Mouse (Mus musculus): Measurements from ENCODE around the gene Agap3. TPM values are rescaled to one million over a fixed set of nuclear protein-coding genes. Genes with fewer than 3 reads are reported as not detected.
A peak's percentile ranks its signal among the peaks of the same experiment; 100 is the strongest.

The Agap3 gene
- polyA plus RNA-seq, 1 experiment, result 390 TPM

DNA sequence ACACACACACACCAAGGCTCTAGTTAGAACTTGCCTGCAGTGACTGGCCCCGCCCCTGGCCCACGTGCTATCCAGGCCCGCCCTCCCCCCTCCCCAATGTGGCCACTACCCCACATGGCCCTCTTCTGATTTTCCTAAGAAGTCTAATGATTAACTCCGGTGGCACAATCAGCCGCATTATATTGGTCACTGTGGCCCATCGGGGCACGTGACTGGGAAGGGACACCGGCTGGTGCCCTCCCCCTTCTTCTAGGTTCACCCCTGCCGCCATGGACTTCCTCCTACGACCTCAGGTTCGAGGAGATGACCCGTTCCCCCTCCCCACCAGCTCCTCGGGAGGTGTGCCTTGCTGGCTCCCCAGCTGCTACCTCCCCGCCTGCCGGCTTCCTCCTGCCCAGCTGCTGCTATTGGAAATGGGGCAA is 24.0 kb upstream of the Agap3 start:
- DNase-seq (ENCODE audit: extremely low spot score in 1 of 2, low spot score in 1 of 2), result no peak

DNA sequence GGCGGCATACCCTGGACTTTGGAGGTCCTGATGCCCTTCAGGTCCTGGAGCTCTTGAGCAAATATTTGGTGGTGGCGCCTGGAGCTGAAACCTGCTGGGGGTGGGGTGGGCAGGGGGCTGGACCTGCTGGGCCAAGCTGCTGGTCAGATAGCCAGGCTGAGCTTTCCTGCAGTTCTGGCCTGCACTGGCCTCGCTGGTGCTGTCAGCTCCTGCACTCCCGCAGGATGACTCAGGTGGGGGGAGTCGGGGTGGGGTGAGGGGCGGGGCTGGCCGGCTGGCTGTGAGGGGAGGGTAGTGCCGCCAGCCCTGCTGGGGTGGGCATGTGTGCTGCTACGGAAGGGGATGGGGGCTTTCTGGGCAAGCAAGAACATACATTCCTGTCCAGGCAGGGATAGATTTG is 23.4 kb upstream of the Agap3 start:
- no peak for DNase-seq (ENCODE audit: extremely low spot score in 1 of 2, low spot score in 1 of 2)

DNA sequence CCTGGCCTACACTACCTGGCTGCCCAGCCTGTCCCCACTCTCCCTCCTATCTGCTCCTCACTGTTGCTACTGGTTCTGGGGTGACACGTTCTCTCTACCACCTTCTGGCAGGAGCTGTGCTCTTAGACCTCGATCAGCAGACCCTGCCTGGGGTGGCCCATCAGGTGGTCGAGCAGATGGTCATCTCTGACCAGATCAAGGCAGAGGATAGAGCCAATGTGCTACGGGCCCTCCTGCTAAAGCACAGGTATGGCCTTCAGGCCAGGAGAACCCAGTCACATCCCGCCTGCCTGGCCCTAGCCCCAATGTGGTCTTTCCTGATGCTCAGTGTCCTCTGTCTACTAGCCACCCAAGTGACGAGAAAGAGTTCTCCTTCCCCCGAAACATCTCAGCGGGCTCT is 18.0 kb upstream of the Agap3 start:
- no peak for DNase-seq (ENCODE audit: extremely low spot score in 1 of 2, low spot score in 1 of 2)

DNA sequence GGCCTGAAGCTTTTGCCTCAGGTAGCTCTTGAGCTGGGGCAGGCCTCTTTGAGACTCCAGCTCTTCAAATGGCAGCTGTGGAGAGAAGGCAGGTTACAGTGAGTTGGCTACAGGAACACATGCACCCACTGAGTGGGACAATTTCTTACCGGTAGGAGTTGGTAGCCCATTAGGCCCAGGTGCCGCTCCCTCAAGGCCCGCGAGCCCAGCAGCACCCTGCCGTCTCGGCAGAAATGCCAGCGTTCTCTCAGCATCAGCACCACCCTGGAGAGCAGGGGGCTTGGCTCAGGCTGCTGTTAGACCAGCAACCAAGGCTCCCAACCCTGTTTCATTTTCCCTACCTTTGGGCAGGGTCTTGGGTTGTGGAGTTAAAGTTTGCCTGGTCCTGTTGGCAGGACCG is 10.8 kb upstream of the Agap3 start:
- DNase-seq (ENCODE audit: extremely low spot score in 1 of 2, low spot score in 1 of 2), result no peak

DNA sequence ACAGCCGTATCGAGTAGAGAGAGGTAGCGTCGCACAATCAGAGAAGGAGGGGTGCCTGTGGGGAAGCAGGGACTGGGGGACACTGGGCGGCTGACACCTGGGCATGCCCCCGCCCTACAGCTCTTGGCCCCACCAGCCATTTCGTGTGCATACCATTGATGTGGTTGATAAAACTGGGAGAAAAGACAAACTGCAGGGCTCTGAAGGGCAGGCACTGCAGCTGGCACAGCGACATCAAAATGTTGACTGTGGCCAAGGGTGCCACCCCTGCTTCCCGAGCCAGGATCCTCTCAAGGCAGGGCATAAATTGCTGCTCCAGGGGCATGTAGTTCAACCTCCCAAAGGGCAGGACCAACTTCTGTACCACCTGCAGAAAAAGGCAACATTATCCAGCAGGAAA is 9.9 kb upstream of the Agap3 start:
- DNase-seq (ENCODE audit: extremely low spot score in 1 of 2, low spot score in 1 of 2), result no peak

DNA sequence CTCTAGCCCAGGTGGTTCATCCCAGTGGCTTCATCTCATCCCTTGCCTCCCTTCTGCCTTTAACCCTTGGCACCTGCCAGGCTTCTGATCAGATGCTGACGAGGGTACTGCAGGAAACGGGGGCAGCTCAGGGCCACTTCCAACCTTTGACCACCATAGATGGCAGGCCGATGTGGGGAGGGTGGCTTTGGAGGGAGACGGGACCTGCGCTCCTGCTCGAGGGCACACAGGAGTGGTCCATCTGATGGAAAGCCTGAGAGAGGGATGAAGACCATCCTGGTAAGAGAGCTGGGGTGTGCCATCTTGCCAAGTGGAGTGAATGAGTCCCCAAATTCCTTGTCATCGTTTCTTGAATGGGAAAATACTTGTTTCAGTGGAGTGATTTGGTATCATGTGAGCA is 8.8 kb upstream of the Agap3 start:
- no peak for DNase-seq (ENCODE audit: extremely low spot score in 1 of 2, low spot score in 1 of 2)

DNA sequence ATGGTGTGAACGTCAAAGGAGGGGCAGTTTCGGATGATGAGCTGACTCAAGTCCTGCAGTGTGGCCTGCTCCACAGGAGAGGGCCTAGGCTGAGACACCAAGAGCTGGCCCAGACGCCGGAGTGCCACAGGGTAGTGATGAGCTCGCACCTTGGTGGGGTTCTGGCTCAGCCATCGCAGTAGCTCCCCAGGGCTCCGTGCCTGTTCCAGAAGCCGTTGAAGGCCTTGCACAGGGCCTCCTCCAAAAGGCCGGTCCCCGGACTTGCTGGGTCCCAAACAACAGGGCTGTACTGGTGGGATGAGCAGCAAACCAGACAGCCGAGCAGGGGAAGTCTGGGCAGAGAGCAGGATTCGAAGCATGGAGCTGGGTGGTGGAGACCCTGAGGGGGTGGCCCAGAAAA is 8.1 kb upstream of the Agap3 start:
- DNase-seq (ENCODE audit: extremely low spot score in 1 of 2, low spot score in 1 of 2), result no peak

DNA sequence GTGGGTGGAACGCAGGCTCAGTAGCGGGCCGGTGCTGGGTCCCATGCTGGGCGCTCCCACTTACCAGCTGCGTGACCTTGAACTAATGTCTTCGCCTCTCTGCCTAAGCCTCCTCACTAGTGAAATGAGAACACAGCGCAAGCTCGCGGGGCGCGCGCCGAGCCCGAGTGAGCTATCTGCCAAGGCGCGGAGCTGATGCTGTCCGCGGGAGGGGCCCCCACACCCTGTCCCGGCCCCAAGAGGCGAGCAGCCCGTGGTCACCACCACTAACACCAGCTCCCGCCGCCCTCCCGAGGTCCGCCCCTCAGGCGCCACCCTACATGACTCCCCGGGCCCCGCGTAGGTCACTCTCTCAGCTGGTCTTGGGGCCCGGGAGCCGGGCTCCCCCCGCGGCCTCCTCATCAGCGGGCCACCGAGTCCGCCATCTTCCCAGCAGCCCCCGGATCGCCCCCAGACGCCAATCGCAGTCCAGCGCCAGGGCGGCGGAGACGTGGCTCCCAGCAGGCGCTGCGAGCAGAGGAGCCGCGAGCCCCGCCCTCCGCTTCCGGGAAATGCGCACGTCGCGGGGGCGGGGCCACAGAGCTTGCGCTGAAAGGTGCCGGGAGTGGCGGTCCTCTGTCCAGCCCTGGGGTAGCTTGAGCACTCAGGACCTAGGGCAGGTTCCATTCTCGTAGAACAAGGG is 7.1 kb upstream of the Agap3 start, which contains the start of gene Fastk:
Gene Fastk (minus strand): TSS at position 542 of the 682 bp plus-strand sequence.
- peak; percentile 80 to 94 for DNase-seq (ENCODE audit: extremely low spot score in 1 of 2, low spot score in 1 of 2)

DNA sequence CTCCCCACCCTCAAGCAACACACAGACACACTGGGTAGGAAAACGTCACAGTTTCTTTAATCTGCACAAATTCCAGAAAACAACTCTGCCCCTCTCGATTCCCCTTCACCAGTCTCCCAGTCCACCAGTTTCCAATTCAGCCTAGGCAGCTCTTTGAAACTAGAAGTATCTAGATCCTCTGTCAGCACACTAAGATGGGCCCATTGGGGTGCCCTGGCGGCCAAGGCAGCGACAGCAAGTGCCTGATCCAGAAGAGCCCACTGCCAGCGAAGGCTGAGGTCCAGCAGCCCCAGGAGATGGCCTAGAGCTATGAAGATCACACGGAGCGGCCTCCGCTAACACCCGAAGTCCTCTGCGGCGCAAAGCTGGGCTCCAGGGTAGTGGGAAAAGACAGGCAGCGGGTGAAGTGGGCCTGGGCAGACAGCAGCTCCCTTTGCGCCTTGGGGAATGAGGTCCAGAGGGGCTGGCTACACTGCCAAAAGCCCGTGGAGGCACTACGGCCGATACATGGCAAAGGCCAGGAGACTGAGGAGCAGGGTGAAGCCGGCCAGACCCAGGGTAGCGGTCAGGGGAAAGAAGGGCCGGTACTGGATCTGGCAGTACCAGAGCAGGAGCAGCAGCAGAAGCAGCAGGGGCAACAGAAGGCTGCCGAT is 6.4 kb upstream of the Agap3 start:
- no peak for DNase-seq (ENCODE audit: extremely low spot score in 1 of 2, low spot score in 1 of 2)

DNA sequence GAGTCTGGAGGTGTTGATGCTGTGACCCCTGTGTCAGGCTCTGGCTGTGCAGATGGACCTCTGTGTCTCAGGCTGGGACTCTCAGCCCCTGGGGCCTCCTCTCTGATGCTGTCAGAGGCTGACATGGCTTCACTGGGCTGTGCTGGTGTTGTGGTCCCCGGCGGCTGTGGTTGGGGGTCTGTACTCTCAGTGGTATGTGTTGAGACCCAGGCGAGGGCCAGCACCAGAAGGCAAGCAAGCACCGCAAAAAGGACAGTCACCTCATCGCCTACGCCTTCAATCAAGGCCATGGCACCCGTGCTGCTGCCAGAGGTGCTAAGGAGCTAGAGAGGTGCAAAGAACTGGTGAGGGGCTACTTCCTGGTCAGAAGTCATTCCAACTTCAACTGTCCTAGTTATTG is 5.3 kb upstream of the Agap3 start:
- no peak for DNase-seq (ENCODE audit: extremely low spot score in 1 of 2, low spot score in 1 of 2)

DNA sequence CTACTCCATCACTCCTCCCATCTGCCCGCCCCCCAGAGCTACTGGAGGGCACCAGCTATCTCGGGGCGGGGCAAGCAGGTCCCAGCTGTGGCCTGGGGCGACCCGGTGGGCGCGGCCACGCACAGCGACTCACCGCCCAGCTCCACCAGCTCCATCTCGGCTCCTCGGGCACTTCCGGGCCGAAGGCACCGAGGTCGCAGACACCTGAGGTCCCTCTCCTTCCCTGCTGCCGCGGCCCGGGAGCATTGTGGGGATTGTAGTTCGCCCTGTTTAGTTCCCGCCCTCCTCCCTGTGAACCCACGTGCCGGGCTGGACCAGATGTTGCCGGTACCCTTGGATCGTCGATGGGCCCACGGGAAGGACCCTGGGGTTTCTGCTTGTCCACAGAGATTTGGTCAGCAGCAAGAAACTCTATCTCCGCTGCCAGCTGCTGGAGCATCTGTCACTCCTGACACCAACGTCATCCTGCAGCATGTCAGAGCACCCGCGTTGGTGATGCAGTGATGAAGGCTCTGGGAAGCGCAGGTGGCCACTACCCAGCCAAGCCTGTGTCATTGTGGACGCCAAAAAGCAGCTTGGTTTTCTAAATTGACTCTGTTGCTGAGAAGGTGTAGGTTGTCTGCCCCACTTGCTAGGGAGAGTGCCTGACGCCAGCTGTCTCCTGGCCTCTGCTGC is 4.2 kb upstream of the Agap3 start, which contains the start of gene Tmub1:
Gene Tmub1 (minus strand): TSS at position 231 of the 675 bp plus-strand sequence.
- peak; percentile 73 to 87 for DNase-seq (ENCODE audit: extremely low spot score in 1 of 2, low spot score in 1 of 2)

DNA sequence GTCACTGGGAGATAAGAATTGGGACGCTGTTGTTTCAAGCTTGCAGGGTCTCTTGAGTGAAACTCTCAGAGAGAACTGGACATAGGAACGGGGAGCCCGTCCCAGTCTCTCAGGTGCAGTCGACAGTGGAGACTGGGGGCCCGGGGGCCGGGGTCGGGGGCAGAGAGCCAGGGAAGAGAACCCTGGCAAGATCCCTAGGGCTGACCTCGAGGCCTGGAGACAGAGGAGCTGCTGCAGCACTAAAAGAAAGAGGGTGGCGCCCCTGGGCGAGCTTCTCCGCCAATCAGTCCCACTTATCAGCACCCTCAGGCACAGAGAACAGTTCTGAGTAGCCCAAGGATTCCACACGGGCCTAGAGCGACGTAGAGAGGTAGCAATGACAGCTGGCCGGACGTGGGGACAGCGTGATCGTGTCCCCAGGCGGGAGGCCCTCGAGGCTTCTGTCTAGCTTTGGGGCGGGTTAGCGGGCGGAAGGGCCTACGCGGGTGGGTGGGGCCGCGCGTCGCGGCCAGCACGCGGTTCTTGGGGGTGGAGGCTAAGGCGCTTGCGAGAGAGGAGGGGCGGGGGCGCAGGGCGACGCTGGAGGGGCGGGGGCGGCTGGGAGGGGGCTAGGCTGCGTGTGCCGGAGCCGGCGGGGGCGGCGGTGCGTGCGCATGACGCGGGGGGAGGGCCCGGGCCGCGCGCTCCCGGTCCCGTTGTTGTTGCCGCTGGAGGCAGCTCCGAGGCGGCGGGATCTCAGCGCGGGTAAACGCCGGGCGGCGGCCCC is 530 bp upstream of the Agap3 start:
- peak in 1 of 2 experiments; percentile 80 for DNase-seq (ENCODE audit: extremely low spot score in 1 of 2, low spot score in 1 of 2)

DNA sequence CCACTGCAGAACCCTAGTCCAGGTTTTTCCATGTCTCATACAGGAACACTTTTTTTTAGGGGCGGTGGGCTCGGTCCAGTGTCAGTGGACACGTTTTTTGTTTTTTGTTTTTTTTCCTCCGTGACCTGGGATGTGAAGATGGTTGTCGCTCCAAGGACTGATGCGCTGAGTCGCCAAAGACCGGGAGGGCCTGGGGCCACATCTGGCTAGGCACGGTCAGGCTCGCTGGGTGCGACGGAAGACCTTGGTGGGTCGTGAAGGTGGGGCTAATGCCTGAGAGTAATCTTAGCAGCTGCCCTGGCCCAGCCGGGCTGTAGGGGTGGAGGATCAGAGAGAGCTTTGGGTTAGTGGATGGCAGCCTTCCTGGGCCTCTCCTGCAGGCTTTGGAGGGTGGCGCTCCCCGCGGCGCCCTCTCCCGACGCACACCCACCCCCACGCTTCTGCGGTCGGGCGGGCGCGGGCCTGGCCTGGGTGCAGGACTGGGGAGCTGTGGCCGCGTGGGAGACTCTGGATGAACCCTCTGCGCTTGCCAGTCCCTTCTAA is 785 bp downstream of the Agap3 start:
- DNase-seq (ENCODE audit: extremely low spot score in 1 of 2, low spot score in 1 of 2), result peak in 1 of 2 experiments; percentile 45

DNA sequence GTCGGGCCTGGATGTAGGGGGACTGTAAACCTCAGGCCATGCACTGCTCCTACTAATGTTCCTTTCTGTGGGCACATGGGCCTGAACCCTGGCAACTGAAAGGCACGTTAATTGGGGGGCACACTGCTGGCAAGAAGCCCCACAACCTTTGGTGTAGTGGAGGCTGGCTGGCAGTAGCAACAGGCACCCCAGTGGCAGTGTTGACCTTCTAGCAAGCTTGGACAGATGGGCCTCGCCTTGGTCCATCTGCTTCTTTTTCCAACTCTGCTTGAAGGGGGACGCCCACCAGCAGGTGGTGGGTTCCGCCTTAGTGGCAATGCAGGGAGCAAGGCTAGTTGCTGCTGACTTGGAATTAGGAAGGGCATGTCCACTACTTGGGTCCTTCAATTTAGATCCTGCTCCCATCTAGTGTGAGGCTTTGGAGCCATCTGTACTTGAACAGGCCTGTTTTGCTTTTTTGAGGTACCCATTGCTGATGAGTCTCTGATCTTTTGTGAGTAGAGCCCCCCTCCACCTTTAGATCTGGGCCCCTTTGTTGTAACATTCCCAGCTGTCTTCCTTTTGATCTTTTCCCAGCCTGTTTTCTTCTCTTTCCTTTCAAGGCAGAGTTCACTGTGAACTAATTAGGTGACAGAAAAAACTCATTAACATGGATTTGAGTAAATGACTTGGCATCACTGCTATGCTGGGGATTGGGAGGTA is 1.5 kb downstream of the Agap3 start:
- no peak for DNase-seq (ENCODE audit: extremely low spot score in 1 of 2, low spot score in 1 of 2)

DNA sequence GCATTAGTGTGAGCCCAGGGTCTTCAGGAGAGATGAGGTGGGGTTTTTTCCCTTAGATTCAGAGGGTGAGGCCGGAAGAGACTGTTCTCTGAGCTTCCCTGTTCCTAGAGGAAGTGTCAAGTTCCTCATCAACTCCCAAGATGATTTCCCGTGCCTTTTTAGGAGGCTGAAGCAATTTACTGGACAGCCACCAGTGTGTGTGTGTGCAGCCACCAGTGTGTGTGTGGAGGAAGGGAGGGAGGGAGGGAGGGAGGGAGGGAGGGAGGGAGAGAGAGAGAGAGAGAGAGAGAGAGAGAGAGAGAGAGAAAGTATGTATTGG is 2.0 kb downstream of the Agap3 start:
- no peak for DNase-seq (ENCODE audit: extremely low spot score in 1 of 2, low spot score in 1 of 2)

DNA sequence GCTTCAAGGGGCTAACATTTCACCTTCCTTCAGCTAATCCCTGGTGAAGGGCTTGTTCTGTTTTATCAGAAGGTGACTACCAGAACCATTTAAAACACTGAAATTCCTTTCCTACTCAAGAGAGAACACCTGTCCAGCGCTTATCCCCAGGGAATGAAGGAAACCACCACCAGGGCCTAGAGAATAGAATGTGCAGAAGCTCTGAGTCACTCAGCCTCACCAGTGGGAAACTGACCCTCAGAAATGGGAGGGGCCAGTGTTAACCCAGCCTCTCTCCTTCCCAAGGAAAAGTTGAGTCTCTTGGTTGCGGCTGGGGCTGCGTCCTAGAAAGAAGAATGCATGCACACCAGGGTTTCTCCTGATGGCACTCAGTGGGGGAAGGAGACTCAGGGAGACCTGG is 3.1 kb downstream of the Agap3 start:
- no peak for DNase-seq (ENCODE audit: extremely low spot score in 1 of 2, low spot score in 1 of 2)

DNA sequence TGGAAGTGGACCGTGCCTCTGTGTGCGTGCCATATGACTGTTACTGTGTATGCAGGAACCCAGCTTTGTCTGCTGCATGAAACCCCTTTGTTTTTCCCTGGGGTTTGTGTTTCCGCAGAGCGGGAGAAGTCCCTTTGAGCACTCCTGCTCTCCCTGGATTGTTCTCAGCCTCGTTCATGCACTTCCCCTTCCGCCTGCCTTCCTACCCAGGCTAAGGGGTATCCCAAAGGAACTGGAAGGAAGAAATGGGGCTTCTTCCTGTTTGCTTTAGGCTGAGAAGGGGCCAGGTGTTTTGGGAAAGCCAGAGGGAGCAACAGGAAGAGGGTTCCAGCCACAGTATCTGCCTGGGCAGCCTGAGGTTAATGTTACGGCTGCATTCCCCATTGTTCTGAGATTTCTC is 3.6 kb downstream of the Agap3 start:
- no peak for DNase-seq (ENCODE audit: extremely low spot score in 1 of 2, low spot score in 1 of 2)

DNA sequence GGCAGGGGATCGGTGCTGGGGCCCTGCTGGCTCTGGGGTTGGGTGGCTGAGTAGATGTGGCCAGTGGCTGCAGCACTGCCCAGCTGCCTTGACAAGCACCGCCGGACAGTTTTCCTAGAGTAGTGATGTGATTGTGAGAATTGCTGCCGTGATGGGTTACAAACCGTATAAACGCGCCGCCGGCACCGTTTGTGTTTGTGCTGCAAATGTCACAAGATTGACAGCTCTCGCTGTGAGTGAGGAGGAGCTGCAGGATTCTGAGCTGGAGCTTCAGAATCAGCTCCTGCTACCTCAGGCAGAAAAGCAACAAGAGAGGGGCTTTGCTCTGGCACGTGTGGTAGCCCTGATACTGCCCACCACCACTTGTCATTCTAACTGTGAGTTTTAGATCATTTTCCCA is 14.8 kb downstream of the Agap3 start:
- DNase-seq (ENCODE audit: extremely low spot score in 1 of 2, low spot score in 1 of 2), result no peak

DNA sequence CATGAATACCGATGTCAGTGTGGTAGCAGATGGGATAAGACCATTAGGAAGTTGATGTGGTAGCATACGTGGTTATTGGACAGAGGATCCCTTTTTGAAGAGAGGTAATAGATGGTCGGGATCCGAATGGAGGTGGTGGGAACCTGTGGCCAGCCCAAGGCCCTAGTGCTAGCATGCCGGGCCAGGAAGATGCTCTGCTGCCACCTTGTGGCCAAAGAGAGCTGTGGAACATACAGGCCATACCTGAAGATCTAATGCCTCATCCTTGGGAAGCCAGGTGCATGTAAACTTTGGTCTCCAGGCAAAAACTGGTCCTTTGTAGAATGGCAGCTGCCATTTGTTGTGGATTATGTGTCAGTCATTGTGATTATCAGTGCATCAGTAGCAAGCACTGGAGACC is 18.6 kb downstream of the Agap3 start:
- DNase-seq (ENCODE audit: extremely low spot score in 1 of 2, low spot score in 1 of 2), result peak in 1 of 2 experiments; percentile 79

DNA sequence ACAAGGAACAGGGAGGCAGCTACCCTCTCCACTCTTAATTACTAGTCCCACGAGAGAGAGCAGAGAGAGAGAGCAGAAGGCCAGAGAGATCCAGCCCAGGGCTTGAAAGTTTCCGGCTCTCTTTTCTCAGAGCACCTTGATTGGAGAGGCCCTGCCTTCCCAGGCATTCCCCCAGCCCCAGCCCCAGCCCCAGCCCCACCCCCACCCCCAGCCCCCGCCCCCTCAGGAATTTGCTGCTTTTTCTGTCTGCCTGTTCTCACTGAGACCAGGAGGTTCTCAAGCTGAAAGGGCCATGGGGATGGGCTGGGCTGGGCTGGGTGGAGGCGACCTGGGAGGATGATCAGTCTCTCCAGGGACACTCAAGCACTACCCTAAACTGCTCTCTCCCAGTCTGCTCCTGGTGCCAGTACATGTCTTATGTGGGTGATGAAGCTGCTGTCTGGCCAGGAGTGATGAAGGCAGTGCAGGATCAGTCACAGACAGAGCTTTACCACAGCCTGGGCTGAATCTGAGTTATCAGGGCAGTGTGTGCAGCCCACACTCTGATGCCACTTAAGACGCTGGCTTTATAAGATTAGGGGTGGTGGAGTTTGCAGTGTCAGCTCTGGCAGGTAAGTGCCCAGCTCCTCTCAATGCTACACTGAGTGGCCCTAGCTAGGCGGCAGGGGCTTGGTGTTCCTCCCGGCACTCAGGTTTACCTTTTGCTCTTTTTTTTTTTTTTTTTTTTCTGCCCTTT is 21.1 kb downstream of the Agap3 start:
- DNase-seq (ENCODE audit: extremely low spot score in 1 of 2, low spot score in 1 of 2), result no peak
